Mouse (Mus musculus): Measurements from ENCODE around the gene Gla. TPM values are rescaled to one million over a fixed set of nuclear protein-coding genes. Genes with fewer than 3 reads are reported as not detected.

Gla gene
- polyA plus RNA-seq, 1 experiment, result 0.05 TPM

DNA sequence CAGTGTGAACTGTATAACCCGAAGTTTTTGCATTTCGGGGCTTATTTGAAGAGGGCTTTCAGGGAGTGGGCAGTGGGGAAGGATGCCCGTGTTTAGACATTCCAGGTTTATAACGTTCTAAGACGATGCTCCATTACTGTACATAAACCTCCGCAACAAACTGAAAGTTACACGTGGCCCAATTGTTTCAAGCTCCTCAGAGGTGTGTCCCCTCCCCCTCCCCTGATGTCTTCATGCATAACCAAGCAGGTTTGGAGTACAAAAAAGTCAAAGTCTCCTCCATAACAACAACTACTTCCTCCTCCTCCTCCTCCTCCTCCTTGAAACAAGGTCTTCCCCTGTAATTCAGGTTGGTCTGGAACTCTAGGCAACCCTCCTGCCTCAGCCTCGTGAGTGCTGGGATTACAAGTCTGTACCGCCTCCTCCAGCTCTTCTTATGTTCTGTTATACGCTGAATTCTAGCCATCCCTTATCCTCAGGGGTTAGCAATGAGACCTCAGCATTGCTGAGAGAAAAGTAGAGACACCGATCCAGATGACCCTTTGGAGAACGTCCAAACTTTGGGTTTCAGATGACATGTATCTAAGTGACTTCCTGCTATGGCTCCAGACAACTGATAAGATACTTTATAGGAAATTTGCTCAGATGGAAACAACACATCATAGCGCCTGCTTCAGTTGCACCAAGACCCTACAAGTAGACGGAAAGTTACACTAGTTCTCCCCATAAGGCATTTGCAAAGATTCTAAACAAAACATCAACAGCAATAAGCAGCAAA is 20.2 kb downstream of the Gla start:
- no peak for TF ChIP-seq GATA1 (IDR thresholded peaks at IDR 0.05; ENCODE audit: low read length)
- no peak for TF ChIP-seq TAL1 (IDR thresholded peaks at IDR 0.05; ENCODE audit: low read length)
- H3K27me3 ChIP-seq (ENCODE audit: control insufficient read depth), result no peaks in the 10 kb centered on the region
- peaks cover 47% of the 10 kb centered on the region for H3K4me1 ChIP-seq (ENCODE audit: control insufficient read depth)
- H3K36me3 ChIP-seq (ENCODE audit: control insufficient read depth), result no peaks in the 10 kb centered on the region
- H3K9me3 ChIP-seq (ENCODE audit: control insufficient read depth, low read length), result peaks cover 5% of the 10 kb centered on the region; the same call in 1 of the 2 replicates
- H3K4me3 ChIP-seq (replicated peaks), result no peak overlapping the region

DNA sequence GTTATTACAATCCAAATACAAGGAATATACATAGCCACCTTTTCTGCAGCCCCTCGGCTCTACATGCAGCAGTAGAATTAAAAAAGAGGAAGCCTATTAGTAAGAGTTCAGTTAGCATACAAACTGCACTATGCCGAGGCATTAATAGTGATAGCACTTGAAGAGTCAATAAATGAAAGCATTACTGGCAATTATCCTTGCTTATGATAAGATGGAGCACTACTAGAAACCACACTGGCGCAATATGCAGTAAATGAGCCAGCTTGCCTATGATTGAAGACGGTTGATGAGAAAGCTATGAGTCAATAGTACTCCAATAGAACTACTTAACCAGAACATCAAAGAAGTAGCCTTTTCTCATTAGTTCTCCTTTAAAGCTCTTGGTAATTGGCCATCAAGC is 23.0 kb downstream of the Gla start:
- Histone ChIP-seq H3K4me1 (ENCODE audit: control insufficient read depth) (peaks cover 24% of the 10 kb centered on the region), H3K9me3 (ENCODE audit: control insufficient read depth, low read length) (no peaks in the 10 kb centered on the region), H3K27me3 (ENCODE audit: control insufficient read depth) (no peaks in the 10 kb centered on the region), H3K4me3 (replicated peaks) (no peak overlapping the region), H3K36me3 (ENCODE audit: control insufficient read depth) (no peaks in the 10 kb centered on the region; the same call in 1 of the 2 replicates)
- no peak for TF ChIP-seq TAL1 (IDR thresholded peaks at IDR 0.05; ENCODE audit: low read length)
- TF ChIP-seq GATA1 (IDR thresholded peaks at IDR 0.05; ENCODE audit: low read length), result no peak

DNA sequence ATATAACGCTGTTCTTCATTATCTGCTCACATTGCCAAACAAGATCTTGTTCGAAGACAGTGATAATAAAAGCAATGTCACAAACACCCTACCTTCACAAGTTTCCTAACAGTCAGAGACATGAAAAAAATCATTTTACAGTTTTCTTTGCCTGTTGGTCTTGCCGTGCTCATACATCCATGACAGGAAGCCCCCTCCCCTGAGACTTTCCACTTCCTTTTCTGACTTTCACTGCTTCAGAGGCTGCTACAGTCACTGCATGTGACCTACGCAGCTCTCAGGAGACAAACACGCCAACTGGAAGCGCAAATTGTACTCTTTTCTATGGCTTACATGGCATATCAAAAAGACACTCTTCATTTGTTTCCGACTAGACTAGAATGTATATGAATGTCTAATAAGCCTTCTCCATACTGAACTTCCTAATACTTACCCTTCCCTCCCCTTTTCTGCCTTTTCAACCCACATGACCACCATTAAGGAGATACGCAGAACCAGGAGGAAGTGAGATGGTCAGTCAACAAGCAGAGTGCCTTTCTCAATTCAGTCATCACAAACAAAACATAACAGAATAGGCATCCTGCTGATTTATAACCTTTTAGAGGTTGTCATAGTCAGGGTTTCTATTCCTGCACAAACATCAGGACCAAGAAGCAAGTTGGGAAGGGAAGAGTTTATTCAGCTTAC is 34.2 kb downstream of the Gla start:
- Histone ChIP-seq H3K4me3 (replicated peaks) (no peak overlapping the region), H3K4me1 (ENCODE audit: control insufficient read depth) (no peaks in the 10 kb centered on the region), H3K27me3 (ENCODE audit: control insufficient read depth) (no peaks in the 10 kb centered on the region), H3K9me3 (ENCODE audit: control insufficient read depth, low read length) (no peaks in the 10 kb centered on the region), H3K36me3 (ENCODE audit: control insufficient read depth) (peaks cover 3% of the 10 kb centered on the region; the same call in 1 of the 2 replicates)
- TF ChIP-seq TAL1 (IDR thresholded peaks at IDR 0.05; ENCODE audit: low read length), result no peak
- TF ChIP-seq GATA1 (IDR thresholded peaks at IDR 0.05; ENCODE audit: low read length), result no peak

DNA sequence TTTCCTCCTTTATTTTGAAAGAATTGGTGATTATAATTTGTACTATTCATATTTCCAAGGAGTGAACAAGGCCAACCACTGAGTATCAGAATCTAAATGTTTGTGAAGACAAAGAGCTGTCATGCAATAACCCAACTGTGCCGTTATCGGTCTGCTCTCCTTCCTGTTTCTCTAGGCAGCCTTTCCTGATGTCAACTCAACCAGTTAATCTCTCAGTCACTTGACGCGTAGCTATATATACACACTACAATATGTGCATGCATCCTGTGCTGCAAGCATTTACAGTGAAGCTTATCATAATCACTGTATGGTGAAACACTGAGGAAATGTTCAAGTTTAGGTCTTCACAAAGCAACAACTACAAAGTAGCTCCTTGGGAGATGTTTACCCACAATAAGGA is 36.6 kb downstream of the Gla start:
- no peaks in the 10 kb centered on the region for H3K9me3 ChIP-seq (ENCODE audit: control insufficient read depth, low read length)
- H3K36me3 ChIP-seq (ENCODE audit: control insufficient read depth), result peaks cover 2% of the 10 kb centered on the region; the same call in 1 of the 2 replicates
- H3K4me1 ChIP-seq (ENCODE audit: control insufficient read depth), result no peaks in the 10 kb centered on the region
- H3K27me3 ChIP-seq (ENCODE audit: control insufficient read depth), result no peaks in the 10 kb centered on the region
- H3K4me3 ChIP-seq (replicated peaks), result no peak overlapping the region
- TF ChIP-seq TAL1 (IDR thresholded peaks at IDR 0.05; ENCODE audit: low read length) (no peak), GATA1 (IDR thresholded peaks at IDR 0.05; ENCODE audit: low read length) (no peak)

DNA sequence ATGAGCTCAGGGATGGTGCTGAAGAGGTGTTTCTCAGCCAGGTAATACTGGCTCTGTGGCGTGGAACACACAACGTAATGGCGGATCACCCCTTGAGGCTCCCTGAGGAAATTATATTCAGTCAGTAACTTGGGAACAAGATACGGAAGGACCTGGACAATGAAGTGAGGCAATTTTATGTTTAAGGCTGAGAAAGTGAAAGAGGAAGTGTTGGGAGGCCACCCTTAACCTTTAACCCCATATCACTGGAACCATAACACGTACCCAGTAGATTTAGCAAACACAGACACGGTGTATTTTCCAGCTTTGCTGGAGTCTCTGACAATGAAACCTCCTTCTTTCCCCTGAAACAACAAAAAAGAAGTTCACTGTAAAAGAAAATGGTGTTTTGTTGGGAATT is 46.5 kb downstream of the Gla start:
- TF ChIP-seq GATA1 (IDR thresholded peaks at IDR 0.05; ENCODE audit: low read length) (no peak), TAL1 (IDR thresholded peaks at IDR 0.05; ENCODE audit: low read length) (no peak)
- no peaks in the 10 kb centered on the region for H3K9me3 ChIP-seq (ENCODE audit: control insufficient read depth, low read length)
- H3K36me3 ChIP-seq (ENCODE audit: control insufficient read depth), result peaks cover 27% of the 10 kb centered on the region
- H3K4me1 ChIP-seq (ENCODE audit: control insufficient read depth), result no peaks in the 10 kb centered on the region
- no peaks in the 10 kb centered on the region for H3K27me3 ChIP-seq (ENCODE audit: control insufficient read depth)
- no peak overlapping the region for H3K4me3 ChIP-seq (replicated peaks)

DNA sequence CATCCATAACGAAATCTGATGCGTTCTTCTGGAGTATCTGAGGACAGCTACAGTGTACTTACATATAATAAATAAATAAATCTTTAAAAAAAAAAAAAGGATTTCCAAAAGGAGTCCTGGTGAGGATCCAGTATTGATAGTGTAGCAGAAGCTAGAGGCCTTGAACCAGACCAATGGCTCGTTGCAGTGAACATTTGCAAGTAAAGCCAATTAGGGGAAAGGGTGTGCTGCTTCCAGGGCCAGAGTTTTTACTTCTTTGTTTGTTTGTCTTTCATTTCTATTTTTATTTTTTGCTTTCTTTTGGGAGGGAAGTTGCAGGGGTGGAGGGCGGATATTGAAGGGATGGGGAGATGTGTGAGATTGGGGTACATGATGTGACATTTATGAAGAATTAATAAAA is 47.6 kb downstream of the Gla start:
- no peak for TF ChIP-seq GATA1 (IDR thresholded peaks at IDR 0.05; ENCODE audit: low read length)
- no peak for TF ChIP-seq TAL1 (IDR thresholded peaks at IDR 0.05; ENCODE audit: low read length)
- no peak overlapping the region for H3K4me3 ChIP-seq (replicated peaks)
- no peaks in the 10 kb centered on the region for H3K4me1 ChIP-seq (ENCODE audit: control insufficient read depth)
- no peaks in the 10 kb centered on the region for H3K27me3 ChIP-seq (ENCODE audit: control insufficient read depth)
- no peaks in the 10 kb centered on the region for H3K9me3 ChIP-seq (ENCODE audit: control insufficient read depth, low read length)
- H3K36me3 ChIP-seq (ENCODE audit: control insufficient read depth), result peaks cover 28% of the 10 kb centered on the region

DNA sequence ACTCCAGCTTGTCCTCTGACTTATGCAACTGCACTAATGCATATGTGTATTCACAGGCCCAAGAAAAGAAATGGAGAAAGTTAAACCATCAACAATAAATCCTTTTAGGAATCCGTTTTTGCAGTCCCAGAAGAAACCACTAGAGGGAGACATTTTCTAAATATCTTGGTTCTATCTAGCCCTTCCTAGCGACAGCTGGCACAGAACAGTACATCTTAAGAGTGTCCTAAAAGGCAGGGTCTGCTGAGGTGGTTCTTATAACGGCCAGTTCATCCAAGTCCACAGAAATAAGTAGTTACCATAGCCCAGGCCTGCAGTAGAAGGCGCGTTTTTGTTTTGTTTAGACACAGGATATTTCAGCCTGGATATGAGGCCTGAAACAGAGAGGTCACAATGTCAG is 50.0 kb downstream of the Gla start:
- Histone ChIP-seq H3K36me3 (ENCODE audit: control insufficient read depth) (peaks cover 23% of the 10 kb centered on the region), H3K9me3 (ENCODE audit: control insufficient read depth, low read length) (no peaks in the 10 kb centered on the region), H3K4me1 (ENCODE audit: control insufficient read depth) (no peaks in the 10 kb centered on the region), H3K4me3 (replicated peaks) (no peak overlapping the region), H3K27me3 (ENCODE audit: control insufficient read depth) (no peaks in the 10 kb centered on the region)
- TF ChIP-seq GATA1 (IDR thresholded peaks at IDR 0.05; ENCODE audit: low read length), result no peak
- no peak for TF ChIP-seq TAL1 (IDR thresholded peaks at IDR 0.05; ENCODE audit: low read length)

DNA sequence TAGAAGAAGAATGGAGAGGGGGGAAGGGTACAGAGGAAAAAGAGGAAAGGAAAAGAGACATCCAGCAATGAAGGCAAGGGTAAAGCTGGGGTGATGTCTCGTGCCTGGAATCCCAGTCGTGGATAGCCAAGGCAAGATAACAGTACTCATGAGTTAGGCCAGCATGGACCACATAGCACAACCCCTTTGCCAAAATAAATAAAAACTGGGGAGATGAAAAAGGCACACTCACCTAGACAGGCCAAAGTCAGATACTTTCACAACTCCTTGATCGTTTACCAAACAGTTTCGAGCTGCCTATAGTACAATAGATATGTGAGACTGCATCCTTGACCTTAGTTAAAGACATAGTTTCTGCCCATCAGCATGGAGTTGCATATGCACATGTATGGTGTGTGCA is 53.6 kb downstream of the Gla start:
- H3K4me1 ChIP-seq (ENCODE audit: control insufficient read depth), result peaks cover 2% of the 10 kb centered on the region
- peaks cover 21% of the 10 kb centered on the region for H3K36me3 ChIP-seq (ENCODE audit: control insufficient read depth)
- no peaks in the 10 kb centered on the region for H3K27me3 ChIP-seq (ENCODE audit: control insufficient read depth)
- TF ChIP-seq TAL1 (IDR thresholded peaks at IDR 0.05; ENCODE audit: low read length), result no peak
- no peak for TF ChIP-seq GATA1 (IDR thresholded peaks at IDR 0.05; ENCODE audit: low read length)
- no peak overlapping the region for H3K4me3 ChIP-seq (replicated peaks)
- H3K9me3 ChIP-seq (ENCODE audit: control insufficient read depth, low read length), result no peaks in the 10 kb centered on the region

DNA sequence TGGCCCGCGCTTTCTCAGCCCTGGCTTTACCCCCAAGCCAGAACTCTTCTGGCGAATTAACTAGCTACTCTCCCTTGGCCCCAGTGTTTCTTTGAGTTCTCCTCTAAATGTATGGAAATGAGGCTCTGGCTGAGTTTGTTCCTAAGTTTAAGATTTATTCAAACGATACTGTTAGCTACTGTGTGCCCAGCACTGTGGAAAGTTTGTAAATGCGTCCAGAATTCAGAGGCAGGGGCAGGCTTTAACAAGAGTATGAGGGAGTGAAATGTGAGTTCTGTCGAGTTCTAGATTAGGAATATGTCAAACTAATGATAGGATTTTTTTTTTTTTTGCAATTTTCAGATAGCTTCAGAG is 59.0 kb downstream of the Gla start:
- Histone ChIP-seq H3K4me1 (ENCODE audit: control insufficient read depth) (peaks cover 14% of the 10 kb centered on the region), H3K4me3 (replicated peaks) (peak overlapping the region; percentile 79), H3K36me3 (ENCODE audit: control insufficient read depth) (peaks cover 15% of the 10 kb centered on the region), H3K27me3 (ENCODE audit: control insufficient read depth) (no peaks in the 10 kb centered on the region), H3K9me3 (ENCODE audit: control insufficient read depth, low read length) (no peaks in the 10 kb centered on the region)
- no peak for TF ChIP-seq GATA1 (IDR thresholded peaks at IDR 0.05; ENCODE audit: low read length)
- TF ChIP-seq TAL1 (IDR thresholded peaks at IDR 0.05; ENCODE audit: low read length), result no peak

Measured in erythroblast, embryonic 14.5 days (primary cell).